Mouse (Mus musculus) layer of hippocampus, postnatal 10 days (tissue): ENCODE measurements around the gene Barx1. TPM values are rescaled to one million over a fixed set of nuclear protein-coding genes. Genes with fewer than 3 reads are reported as not detected.

Experiments used
- DNase-seq, 2 experiments: peaks; one replicate each; pipeline ENCODE4 v3.0.0; 2021; ENCODE audit warnings: low spot score in 2 of 2
- long read RNA-seq: library from polyadenylated mRNA; stranded (forward); transcript quantifications from one replicate; pipeline ENCODE4 v2.0.0, GENCODE M21; 2023
- total RNA-seq, 2 experiments: library from RNA; stranded (reverse); gene quantifications; 2 replicates each; pipeline ENCODE4 v1.2.3; 2021

The Barx1 gene
- not detected for total RNA-seq
- long read RNA-seq = 0 reads

DNA sequence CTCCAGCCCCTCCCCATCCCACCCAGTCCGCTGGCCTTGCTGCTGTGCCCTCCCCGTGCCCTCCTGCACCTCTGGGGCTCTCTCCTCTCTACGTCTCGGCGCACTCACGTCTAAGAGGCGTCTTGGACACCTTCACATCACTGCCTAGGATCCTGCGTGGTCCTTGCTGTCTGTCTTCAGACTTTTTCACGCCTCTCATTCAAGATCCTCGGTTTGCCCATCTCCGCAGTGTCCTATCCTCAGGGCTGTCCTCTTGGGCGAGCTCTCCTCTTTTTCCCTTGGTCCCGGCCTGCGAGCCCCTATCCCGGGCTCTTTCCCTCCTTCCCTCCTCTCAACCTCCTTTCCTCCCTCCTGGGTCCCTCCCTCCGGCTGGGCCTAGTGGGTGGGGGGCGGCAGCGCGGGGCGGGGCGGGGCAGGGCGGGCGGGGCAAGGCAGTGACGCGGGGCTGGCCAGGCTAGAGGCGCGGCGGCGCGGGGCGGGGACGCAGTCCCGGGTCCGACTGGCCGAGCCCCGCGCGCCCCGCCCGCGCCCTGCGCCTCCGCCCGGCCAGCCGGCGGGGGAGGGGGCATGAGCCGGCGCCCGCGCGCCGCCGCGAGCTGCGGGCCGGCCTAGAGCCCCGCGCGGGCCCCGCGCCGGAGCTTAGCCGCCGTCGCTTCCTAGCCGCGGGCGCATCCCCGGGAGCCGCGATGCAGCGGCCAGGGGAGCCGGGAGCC, at the start of gene Barx1:
TSS of gene Barx1 (plus strand) at position 568 of the 713 bp plus-strand sequence.
- no peak for DNase-seq

DNA sequence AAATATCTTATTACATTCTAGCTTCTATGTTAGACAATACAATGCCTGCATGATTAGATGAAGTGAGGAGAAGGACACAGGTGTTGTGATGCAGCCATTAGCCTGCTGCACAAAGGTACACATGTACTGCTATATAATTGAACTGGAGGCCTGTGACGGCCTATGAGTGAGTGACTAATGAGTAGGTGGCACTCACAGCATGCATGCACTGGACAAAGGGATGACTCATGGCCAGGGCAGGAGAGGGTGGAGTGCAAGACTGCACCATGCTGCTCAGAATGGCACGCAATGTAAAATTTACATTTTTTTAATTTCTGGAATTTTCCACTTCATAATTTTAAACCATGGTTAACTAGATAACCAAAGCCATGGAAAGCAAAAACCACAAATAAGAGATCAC, 48.3 kb upstream of the Barx1 start:
- no peak for DNase-seq

DNA sequence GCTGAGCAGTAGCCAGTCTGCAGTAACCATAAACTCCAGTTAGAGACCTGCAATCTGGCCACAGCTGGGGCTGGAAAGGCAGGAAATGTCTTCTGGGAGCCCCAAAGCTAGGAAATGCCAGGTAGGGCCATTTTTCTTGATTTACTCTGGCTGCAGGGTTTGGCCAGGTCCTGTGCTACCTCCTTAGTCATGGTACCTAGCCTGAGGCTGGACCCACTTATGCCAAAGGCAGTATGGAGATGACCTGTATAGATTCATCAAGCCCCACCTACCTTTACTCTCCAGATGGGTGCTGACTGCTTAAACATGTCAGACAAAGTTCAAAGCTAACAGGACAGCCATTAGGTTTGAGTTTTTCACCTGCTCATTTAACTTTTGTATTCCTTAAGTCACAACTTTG, 45.0 kb upstream of the Barx1 start:
- no peak for DNase-seq

DNA sequence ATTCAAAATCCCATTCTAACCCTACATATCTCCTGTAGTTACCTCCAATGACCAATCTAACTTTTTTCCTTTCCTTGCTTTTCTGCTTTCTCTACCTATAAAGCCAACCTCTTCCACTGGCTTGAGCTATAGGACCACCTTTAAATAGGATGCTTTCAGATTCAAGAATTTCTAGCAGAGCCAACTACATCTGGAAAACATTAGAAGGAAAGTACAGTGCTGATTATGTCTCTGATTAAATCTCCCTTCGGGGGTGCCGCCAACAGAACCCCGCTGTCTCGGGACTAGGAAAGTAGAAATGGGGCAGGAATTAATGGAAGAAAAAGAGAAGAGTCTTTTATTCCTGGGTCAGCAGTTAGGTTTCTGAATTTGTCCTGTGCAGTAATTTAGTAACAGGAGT, 43.9 kb upstream of the Barx1 start:
- no peak for DNase-seq

DNA sequence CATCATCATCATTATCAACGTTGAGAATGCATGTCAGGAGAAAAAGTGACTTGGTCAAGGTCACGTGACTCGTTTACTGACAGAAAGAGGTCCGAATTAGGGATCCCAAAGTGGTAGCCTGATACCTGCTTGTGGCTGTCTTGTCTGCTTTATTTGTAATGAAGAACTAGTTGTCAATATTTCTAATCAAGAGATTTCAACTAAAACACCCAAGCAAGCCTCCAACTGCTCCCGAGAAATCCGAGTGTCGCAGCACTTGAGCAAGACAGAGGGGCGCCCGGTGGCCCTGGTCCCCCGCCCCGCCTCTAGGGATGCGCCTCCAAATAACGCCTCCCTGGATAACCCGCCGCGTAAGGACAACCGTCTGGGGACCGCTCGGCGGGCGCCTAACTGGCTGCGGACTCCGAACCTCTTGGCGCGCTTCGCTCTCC, 37.8 kb upstream of the Barx1 start:
- no peak for DNase-seq

DNA sequence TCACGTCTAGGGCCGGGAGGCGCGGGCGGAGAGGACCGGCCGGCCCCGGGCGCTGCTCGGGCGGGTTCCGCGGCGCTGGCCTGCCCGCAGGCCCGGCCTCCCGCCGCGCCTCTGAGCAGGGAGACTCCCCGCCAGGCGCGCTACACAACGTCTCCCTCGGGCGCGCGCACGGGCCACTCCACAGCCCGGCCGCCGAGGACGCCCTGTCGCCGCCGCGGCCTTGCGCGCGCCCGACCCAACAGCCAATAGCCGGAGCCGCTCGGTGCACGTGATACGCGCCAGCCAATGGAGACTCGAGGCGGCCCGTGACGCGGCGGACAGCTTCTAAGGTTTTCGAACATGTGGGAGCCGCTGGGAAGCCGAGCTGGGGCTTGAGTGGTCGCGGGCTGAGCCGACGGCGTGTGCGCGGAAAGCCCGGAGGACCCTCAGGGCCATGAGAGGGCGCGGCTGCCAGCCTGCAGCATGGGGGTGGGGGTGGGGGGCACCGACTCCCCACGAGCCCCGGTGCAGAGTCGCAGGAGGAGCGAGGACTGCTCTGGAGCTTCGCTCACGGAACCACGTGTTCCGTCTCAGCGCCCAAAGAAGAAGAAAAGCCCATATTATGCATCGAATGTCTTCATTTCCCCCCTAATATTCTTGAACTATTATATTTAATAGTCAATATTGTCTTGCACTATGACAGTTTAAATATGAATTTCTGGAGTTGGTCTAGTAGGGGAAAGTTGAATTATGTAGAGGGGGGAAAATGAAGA, 37.2 kb upstream of the Barx1 start, which contains the start of gene Ptpdc1:
TSS of gene Ptpdc1 (minus strand) at position 232 of the 752 bp plus-strand sequence.
- DNase-seq = peak; percentile 97 to 99

DNA sequence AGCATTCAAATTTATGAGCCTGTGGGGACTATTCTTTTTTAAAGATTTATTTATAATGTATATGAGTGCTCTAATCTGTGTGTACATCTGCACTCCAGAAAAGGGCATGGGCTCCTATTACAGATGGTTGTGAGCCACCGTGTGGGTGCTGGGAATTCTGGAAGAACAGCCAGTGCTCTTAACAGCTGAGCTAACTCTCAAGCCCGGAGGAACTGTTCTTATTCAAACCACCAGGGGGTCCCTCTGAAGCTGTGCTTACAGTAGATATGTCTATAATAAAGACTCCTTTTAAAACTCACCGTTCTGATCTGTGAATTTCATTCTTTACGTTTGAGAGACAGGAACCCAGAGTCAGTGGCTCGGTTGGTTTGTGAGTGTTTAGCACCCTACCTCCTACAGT, 31.1 kb upstream of the Barx1 start:
- no peak for DNase-seq

DNA sequence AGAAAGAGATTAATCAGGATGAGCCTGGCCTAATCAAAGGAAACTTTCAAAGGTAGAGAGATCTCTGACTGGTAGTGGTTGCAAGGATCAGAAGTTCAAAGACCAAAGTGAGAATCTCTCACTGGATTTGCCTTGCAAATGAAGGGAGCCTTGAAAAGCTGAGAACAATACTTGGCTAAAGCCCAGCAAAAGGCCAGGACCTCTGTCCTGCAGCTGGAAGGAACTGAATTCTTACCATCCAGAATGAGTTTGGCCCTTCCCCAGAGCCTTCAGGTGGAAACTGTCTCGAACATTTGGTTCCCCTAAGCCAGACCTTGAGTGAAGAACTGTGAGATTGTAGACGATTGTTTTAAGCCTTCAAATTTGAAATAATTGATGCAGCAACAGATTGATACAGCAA, 25.1 kb upstream of the Barx1 start:
- no peak for DNase-seq

DNA sequence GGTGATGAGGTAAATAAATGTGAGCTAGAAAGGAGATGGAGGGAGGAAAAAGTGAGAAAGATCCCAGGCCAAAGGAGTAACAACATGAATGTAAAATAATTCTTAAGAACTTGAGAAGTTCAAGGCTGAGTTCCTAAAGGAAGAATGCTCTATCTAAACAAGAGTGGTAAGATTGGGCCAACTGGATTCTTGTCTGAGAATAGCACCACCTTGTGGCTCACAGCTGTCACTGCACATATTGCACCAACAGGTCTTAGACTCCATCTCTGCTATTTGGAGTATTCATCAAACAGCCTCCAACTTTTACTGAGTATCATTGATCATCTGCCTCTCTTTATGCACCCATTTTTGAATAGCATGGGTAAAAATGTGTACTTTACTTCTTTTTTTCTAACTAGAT, 23.2 kb upstream of the Barx1 start:
- peak; percentile 48 to 61 for DNase-seq

DNA sequence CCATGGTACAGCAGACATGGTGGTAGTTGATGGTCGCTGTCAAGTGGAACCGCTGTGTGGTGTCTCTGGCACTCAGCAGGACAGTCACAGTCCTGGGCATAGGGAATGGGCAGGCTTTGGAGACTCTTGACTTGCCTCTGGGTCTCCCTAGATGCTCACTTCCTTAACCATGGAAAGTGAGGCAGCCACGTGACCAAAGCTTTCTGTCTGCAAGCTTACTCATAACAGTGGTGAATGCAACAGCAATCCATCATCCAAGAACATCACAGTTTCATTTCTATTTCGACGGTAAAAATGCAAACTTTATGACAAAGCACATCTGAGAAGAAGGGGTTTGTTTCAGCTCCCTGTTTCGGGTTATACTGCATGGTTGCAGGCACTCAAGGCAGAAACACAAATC, 19.7 kb upstream of the Barx1 start:
- no peak for DNase-seq

DNA sequence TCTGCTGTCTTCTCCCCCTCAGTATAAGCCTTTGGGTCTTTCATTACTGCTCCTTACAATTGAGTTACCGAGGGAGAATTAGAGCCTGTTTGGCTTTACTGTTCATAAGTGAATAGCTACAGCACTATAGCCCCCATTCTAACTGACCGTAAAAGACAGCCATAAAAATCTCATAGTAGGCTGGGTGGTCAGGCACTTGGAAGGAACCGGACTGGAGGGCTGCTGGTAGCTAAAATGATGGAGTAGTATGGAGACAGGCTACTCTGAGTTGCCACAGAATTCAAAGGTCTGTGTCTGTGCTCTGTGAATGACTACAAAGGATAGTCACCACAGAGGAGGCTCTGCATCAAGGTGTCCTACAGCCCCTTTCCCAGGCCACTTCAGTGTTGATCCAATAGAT, 18.8 kb upstream of the Barx1 start:
- no peak for DNase-seq

DNA sequence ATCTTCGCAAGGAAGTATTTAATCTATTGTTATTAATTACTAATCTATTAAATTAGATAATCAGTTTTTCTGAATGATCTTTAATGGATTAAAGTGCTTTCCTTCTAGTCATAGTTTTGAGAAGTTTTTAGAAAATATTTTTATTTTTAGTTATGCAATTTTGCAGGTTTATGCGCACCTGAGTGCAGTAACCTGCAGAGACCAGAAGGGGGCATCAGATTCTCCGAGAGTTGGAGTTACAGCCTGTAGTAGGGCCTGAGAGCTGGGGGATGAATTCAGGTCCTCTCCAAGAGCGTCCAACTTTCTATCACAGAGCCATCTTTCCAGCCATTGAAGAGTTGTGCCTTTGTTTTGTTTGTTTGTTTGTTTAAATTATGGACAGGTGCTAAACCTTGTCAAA, 16.1 kb upstream of the Barx1 start:
- no peak for DNase-seq

DNA sequence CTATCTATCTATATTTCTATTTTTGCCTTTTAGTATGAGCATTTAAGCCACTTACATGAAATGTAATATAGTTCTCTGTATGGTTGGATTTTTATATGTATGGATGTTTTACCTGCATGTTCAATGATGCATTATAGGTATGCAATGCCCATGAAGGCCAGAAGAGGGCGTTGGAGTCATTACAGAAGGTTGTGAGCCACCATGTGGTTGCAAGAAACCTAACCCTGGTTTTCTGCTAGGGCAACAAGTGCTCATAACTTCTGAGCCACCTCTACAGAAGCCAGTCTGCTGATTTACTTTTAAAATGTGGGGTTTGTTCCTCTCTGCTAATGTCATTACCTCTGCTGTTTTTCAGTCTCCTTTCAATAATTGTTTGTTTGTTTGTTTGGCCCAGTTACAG, 12.2 kb upstream of the Barx1 start:
- no peak for DNase-seq

DNA sequence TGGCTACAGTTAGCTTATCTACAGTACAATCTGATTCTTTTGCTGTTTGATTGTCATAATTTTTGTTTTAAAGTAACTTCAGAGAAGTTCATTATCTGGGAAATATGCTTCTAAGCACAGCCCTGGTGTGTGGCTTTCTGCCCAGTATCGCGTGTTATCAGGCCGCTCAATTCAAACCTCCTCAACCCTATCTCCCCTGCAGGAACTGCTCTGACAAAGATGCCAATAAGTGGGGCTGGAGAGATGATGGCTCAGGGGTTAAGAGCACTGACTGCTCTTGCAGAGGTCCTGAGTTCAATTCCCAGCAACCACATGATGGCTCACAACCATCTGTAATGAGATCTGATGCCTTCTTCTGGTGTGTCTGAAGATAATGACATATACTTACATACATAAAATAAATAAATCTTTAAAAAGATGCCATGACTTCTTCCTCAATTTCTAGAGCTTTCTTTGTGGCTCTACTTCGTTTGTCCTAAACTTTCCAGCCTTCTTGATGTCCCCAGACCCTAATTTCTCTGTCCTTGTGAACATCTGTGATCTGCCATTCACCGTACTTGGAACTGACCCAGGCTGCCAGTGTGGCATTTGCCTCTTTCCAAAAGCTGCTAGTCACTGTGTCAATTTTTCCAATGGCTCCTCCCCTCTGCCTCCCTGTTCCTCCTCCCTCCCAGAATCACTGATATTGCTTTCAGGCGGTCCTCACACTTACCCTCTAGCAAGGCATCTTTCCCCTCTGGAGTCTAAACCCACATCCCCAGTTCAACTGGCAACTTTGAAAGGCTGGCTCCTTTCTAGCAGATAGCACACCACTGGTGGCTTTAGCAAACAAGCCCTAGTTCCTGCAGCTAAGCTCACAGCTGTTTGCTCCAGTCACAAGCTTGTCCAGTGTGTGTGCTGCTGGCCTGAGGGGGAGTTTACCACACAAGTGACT, 11.4 kb upstream of the Barx1 start:
- DNase-seq = no peak

DNA sequence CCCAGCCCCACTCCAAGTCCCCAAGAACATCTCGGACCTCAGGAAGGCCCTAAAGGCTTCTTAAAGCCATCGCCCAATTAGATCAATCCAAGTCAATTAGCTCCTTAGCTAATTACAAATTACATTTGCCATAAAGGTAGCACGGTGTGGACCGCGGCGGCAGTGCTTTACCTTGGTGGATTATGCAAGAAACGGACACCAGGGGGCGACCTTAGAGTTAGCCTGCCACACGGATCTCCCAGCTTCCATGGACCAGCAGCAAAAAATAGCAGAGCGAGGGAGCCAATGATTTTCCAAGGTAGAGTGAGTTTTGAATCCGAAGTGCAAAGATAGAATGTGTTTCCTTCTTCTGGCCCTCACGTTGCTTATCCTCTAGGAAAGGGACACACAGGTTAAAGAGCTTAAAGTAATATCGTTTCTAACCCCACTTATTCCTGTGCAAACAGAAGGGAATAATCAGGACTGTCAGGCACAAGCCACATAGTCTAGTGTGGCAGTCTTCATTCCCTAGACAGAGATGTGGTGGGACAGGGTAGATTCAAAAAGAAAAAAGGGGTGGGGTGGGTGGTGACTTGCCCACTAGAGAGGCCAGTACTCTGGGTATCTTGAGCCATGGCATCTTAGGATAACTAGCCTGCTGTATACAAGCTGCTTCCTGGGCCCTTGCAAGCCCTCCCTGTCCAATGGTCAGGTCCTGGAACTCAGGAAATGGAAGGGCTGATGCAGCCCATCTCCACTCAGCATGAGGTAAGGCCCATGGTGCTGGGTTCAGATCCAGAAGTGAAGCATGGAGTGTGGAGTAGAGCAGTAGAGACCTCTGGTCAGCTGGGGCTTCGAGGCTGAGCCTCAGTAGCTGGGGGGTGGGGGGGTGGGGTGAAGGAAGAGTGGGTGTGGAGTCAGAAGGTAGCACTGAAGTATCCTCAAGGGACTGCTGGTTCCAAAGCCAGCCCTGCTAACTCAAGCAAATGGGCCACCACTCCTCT, 8.7 kb upstream of the Barx1 start:
- DNase-seq = peak; percentile 78 to 82

DNA sequence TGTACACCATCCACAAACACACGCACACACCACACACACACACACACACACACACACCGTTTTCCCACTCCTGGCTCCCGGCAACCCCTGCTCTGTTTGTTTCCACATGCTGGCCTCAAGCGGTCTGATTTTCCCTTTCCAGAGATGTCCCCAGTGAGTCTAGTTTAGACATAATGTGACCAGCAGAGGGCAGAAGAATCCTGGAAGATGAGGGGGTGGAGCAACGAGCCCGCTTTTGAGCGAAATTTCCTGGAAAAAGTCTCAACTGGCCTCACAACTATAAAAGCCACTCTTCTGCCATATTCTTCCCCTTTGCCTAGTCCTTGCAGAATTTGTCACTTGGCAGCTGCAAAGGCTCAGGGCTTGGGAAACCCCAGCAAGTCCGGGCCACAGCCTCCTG, 7.2 kb upstream of the Barx1 start:
- DNase-seq = peak; percentile 64 to 69

DNA sequence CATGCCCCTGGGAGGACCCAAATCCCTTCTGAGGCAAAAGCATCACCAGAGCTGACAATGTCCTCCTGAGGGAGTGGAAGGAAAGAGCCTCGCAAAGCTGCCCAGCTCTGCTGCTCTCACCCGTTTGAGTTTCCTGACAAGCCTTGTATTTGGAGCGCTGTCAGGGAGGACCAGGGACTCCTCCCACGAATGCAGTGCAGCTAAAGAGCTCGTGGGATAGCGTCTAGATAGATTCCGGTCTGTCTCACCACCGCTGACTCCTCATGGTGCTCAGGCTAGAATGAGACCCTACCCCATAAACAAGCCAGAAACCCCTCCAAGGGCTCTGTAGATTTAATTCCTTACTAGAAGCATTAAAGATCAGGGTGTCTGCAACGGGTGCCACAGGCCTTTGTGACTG, 5.0 kb upstream of the Barx1 start:
- no peak for DNase-seq

DNA sequence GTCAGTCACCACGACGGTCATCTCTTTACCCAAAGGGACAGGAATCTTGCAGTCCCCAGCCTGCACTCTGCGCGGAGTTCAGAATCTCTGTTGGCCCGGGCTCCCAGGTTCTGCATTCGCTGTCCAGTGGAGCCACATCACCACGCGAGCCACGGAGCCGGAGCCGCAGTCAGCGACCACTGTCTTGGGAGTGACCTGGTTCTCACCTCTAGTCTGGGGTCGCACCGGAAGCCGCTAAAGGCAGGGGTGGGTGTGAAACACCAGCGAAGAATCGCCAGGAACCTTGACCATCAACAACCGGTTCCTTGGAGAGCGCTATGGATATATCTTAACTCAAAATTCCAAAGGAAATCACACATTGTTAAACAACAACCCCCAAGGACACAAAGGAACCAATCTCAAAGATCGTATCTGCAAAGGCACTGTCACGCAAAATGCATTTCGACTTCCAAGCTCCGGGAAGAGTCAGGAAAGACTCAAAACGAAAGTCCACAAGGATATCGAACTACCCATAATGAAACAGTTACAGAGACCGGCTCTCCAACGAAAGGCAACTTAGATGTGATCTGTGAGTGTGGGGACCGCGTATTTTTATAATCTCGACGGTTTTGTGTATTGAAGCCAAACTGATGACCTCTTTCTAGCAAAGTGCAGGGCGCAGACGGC, 4.1 kb upstream of the Barx1 start:
- DNase-seq = no peak

DNA sequence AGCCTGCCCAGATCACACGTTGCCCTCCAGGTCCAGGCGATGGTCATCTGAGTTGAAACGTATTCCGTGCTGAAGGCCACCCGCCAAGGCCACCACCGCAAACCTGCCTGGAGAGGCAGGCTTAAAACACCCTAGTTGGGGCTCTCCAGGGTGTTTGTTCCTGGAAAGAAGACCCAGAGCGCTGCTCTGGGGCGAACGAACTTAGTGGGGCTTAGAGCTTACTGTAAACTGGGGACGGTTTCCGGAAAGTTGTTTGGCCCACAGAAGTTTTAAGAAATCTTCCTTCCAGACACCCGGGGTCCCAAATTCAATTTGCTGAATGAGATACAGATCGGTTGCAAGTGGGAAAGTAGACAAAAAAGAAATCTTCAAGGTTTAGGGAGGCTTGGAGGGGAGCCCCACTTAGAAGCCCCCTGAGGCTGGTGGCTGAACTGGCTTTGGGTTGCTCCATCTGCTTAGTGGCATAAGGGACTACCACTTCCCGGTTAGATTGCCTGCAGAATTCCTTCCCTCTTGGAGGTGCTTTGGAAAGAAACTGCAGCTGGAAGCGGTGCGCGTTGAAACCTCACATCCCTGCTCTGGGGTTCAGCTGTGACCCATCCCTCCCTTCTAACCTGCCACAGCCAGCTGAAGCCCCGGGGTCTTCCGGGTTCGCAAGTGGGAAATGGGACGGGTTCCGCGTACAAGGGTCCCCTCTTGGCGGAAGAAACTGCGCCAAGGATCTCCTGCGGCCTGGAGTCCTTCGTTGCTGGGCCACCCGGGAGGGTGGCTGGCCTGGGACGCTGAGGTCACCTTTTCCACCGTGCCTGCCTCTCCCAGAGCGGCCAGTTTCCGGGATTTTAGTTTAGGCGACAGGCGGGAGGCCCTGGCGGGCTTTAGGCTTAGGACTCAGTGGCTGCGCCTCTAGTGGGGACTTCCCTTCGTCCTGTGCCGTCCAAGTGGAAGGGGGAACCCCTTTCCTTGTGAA, 3.3 kb upstream of the Barx1 start:
- no peak for DNase-seq
